In the genomic region with DNA sequence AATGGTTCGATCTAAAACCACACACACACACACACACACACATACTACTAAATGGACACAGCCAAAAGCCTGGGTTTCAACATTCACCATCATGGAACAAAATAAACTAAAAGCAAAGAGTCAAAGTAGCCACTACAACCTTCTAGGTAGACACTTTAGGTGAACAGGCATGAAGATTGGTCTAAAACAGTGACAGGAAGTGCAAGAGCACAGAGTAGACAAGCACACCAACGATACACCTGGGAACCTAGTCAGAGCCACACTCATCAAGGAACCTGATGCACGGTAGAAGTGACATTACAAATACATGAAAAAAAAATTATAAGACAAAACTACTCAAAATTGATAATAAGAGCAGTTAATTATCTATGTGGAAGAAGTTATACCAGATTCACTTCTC, we compare ENCODE assay signal across 18 mouse cellular contexts. TPM values are rescaled to one million over a fixed set of nuclear protein-coding genes. Genes with fewer than 3 reads are reported as not detected.
DNase-seq lines count a peak whose midpoint lies in the region; ATAC-seq lines count a peak whose summit lies in the region.
"Had no signal": no experiment of that assay in that cellular context is flagged by ENCODE, and none has a peak within 500 bp of the region (broad histone marks: within the 10 kb centered on the region; RNA-seq: fewer than 3 reads in every experiment).

No protein-coding gene starts in this region.

- H3K27me3 ChIP-seq in liver, embryonic 13.5 days = no peaks in the 10 kb centered on the region
- H3K27me3 ChIP-seq in liver, embryonic 12.5 days (replicated peaks) = no peaks in the 10 kb centered on the region
- H3K27me3 ChIP-seq: embryonic facial prominence, embryonic 12.5 days; forebrain, embryonic 15.5 days; heart, embryonic 12.5 days; hindbrain, embryonic 12.5 days; intestine, embryonic 15.5 days had no signal

- H3K36me3 ChIP-seq in liver, embryonic 13.5 days = peaks cover 10% of the 10 kb centered on the region
- peaks cover 12% of the 10 kb centered on the region for H3K36me3 ChIP-seq in liver, embryonic 12.5 days
- H3K36me3 ChIP-seq: hindbrain, embryonic 12.5 days; intestine, embryonic 15.5 days had no signal

- DNase-seq in liver, embryonic 13.5 days = no peak
- DNase-seq in A20 (ENCODE audit: low read depth, low spot score) = peak; percentile 54
- DNase-seq in B cell, adult 2 months = no peak
- no peak for DNase-seq in adrenal gland, adult 8-10 months
- DNase-seq in left cerebral cortex, postnatal 25 days (ENCODE audit: low spot score in 2 of 2) = no peak
- DNase-seq: cerebellum, adult 11-12 months; cerebellum, adult 9-10 months; gastrocnemius, postnatal 14 days; heart, adult 2 months had no signal

- H3K4me3 ChIP-seq in liver, embryonic 13.5 days (replicated peaks) = no peak overlapping the region
- H3K4me3 ChIP-seq in liver, embryonic 12.5 days = no peak overlapping the region
- H3K4me3 ChIP-seq: embryonic facial prominence, embryonic 12.5 days; forebrain, embryonic 15.5 days; heart, adult 2 months; heart, embryonic 12.5 days; hindbrain, embryonic 12.5 days; intestine, embryonic 15.5 days had no signal

- 79% methylated on average over 3 of the region's 3 CpGs for WGBS in liver, embryonic 13.5 days (ENCODE audit: insufficient replicate concordance)
- WGBS in liver, embryonic 12.5 days (ENCODE audit: insufficient replicate concordance) = 75% methylated on average over 3 of the region's 3 CpGs

- peak overlapping the region; percentile 6; the same call in 1 of the 2 replicates for H3K4me2 ChIP-seq in liver, embryonic 13.5 days
- no peak overlapping the region; the same call in 1 of the 2 replicates for H3K4me2 ChIP-seq in liver, embryonic 12.5 days
- H3K4me2 ChIP-seq: embryonic facial prominence, embryonic 12.5 days; forebrain, embryonic 15.5 days; hindbrain, embryonic 12.5 days; intestine, embryonic 15.5 days had no signal

- no peak overlapping the region for H3K27ac ChIP-seq in liver, embryonic 13.5 days
- H3K27ac ChIP-seq in liver, embryonic 12.5 days = no peak overlapping the region
- H3K27ac ChIP-seq: embryonic facial prominence, embryonic 12.5 days; forebrain, embryonic 15.5 days; heart, adult 2 months; hindbrain, embryonic 12.5 days; intestine, embryonic 15.5 days had no signal

- no peak for ATAC-seq in liver, embryonic 13.5 days (ENCODE audit: low read depth)
- no peak for ATAC-seq in liver, embryonic 12.5 days
- ATAC-seq in CD4-positive, CD25-positive, alpha-beta regulatory T cell, adult 4 months = peak; percentile 24
- ATAC-seq in inflammation-experienced regulatory T-cells, adult 6 months = peak; percentile 29
- ATAC-seq: forebrain, embryonic 15.5 days; hindbrain, embryonic 16.5 days; intestine, embryonic 15.5 days had no signal

- H3K4me1 ChIP-seq in liver, embryonic 13.5 days (replicated peaks) = peaks cover 44% of the 10 kb centered on the region
- peaks cover 53% of the 10 kb centered on the region for H3K4me1 ChIP-seq in liver, embryonic 12.5 days

- H3K9ac ChIP-seq in liver, embryonic 13.5 days = no peak overlapping the region
- no peak overlapping the region for H3K9ac ChIP-seq in liver, embryonic 12.5 days
- H3K9ac ChIP-seq: embryonic facial prominence, embryonic 12.5 days; forebrain, embryonic 15.5 days; heart, embryonic 12.5 days; hindbrain, embryonic 12.5 days; intestine, embryonic 15.5 days had no signal

- no peaks in the 10 kb centered on the region for H3K9me3 ChIP-seq in liver, embryonic 13.5 days (replicated peaks)
- H3K9me3 ChIP-seq in liver, embryonic 12.5 days (replicated peaks) = no peaks in the 10 kb centered on the region
- H3K9me3 ChIP-seq: embryonic facial prominence, embryonic 12.5 days; forebrain, embryonic 15.5 days; heart, embryonic 12.5 days; hindbrain, embryonic 12.5 days; intestine, embryonic 15.5 days had no signal

- intact Hi-C loops in left cerebral cortex, postnatal 25 days (cut with DNase I) = no loop called here

RNA-seq across cellular contexts. Expression of a gene that starts 4.0 kb away (rescaled TPM):
- polyA plus RNA-seq in liver, embryonic 13.5 days (2015; fragmentation: Nextera tagmentation; extraction: Ambion mirVana) = 11.1 and 15.2 TPM in 2 replicates
- 22.3 and 22.7 TPM in 2 replicates for polyA plus RNA-seq in liver, embryonic 12.5 days (2016; fragmentation: Nextera tagmentation; extraction: Ambion mirVana)
- 10 to 100 TPM in 1 of 2 experiments, 1 to 10 TPM in 1; 9.7 to 18.9 TPM for polyA plus RNA-seq in CD4-positive, CD25-positive, alpha-beta regulatory T cell, adult 4 months (2017; shearing (Covaris generic))
- 10 to 100 TPM; 10.7 to 18.4 (median 12.1) TPM for polyA plus RNA-seq in inflammation-experienced regulatory T-cells, adult 6 months (2017; shearing (Covaris generic))
- total RNA-seq in adrenal gland, adult 8-10 months (2022) = 100 to 1,000 TPM; 155 to 228 (median 174) TPM
- 10 to 100 TPM; 30.2 to 31.4 TPM for total RNA-seq in left cerebral cortex, postnatal 25 days (2021)

Comparison
In these comparisons a context has a peak if more than half of its experiments do, and no peak if none do; other contexts are left out.
1. ATAC-seq: peak in CD4-positive, CD25-positive, alpha-beta regulatory T cell, adult 4 months (single experiment) and inflammation-experienced regulatory T-cells, adult 6 months (single experiment); none in liver, embryonic 13.5 days (single experiment) and liver, embryonic 12.5 days (single experiment).